9 mouse cellular contexts compared by ENCODE assay signal in genomic region chr2:152636246-152637005, GRCm38 (mm10). TPM values are rescaled to one million over a fixed set of nuclear protein-coding genes. Genes with fewer than 3 reads are reported as not detected.
DNase-seq lines count a peak whose midpoint lies in the region; ATAC-seq and TF ChIP-seq lines count a peak whose summit lies in the region.
"Had no signal": no experiment of that assay in that cellular context is flagged by ENCODE, and none has a peak within 500 bp of the region (broad histone marks: within the 10 kb centered on the region; RNA-seq: fewer than 3 reads in every experiment).

No protein-coding gene starts in this region.

- no peaks in the 10 kb centered on the region for H3K36me3 ChIP-seq in embryonic facial prominence, embryonic 15.5 days
- no peaks in the 10 kb centered on the region for H3K36me3 ChIP-seq in myocyte (ENCODE audit: control insufficient read depth, insufficient read depth)
- no peaks in the 10 kb centered on the region for H3K36me3 ChIP-seq in forebrain, embryonic 12.5 days (replicated peaks)

- H3K9ac ChIP-seq in embryonic facial prominence, embryonic 15.5 days, result no peak overlapping the region
- H3K9ac ChIP-seq in forebrain, embryonic 12.5 days, result no peak overlapping the region
- H3K9ac ChIP-seq: liver, embryonic 14.5 days had no signal

- no peaks in the 10 kb centered on the region for H3K79me2 ChIP-seq in myocyte (ENCODE audit: control insufficient read depth, insufficient read depth)

- peak; percentile 86 to 90 for DNase-seq in heart, adult 9 months (ENCODE audit: low spot score in 2 of 2)
- peak; percentile 93 for DNase-seq in kidney, postnatal 10 days
- no peak for DNase-seq in cerebellum, postnatal 36 days

- no peaks in the 10 kb centered on the region for H3K27me3 ChIP-seq in embryonic facial prominence, embryonic 15.5 days
- H3K27me3 ChIP-seq in myocyte (ENCODE audit: control insufficient read depth, insufficient read depth, insufficient read length), result no peaks in the 10 kb centered on the region
- peaks cover 11% of the 10 kb centered on the region for H3K27me3 ChIP-seq in forebrain, embryonic 12.5 days

- peak; percentile 44; the same call in 1 of the 2 replicates for ATAC-seq in embryonic facial prominence, embryonic 15.5 days (ENCODE audit: insufficient number of reproducible peaks, low FRiP score, low TSS enrichment, low read depth)
- ATAC-seq in megakaryocyte-erythroid progenitor cell, adult 5-6 weeks (replicated peaks; ENCODE audit: low FRiP score, low TSS enrichment, poor library complexity, severe bottlenecking), result no peak
- no peak for ATAC-seq in forebrain, embryonic 12.5 days (ENCODE audit: low FRiP score)

- no peak overlapping the region for H3ac ChIP-seq in myocyte (ENCODE audit: control insufficient read depth, insufficient read length)

- WGBS in embryonic facial prominence, embryonic 15.5 days, result 63% methylated on average over 23 of the region's 23 CpGs
- 81% methylated on average over 23 of the region's 23 CpGs for WGBS in forebrain, embryonic 12.5 days

- no peak overlapping the region for H3K4me2 ChIP-seq in embryonic facial prominence, embryonic 15.5 days (replicated peaks)
- peak overlapping the region; percentile 85 for H3K4me2 ChIP-seq in myocyte (ENCODE audit: low read depth)
- no peak overlapping the region for H3K4me2 ChIP-seq in forebrain, embryonic 12.5 days

- no peak overlapping the region for H3K4me3 ChIP-seq in embryonic facial prominence, embryonic 15.5 days (replicated peaks)
- peak overlapping the region; percentile 19 for H3K4me3 ChIP-seq in myocyte
- H3K4me3 ChIP-seq in forebrain, embryonic 12.5 days (replicated peaks), result no peak overlapping the region

- 0 out of 2 replicates have a peak, but pooled peaks cover 14% of the 10 kb centered on the region for H3K4me1 ChIP-seq in embryonic facial prominence, embryonic 15.5 days
- peaks cover 19% of the 10 kb centered on the region for H3K4me1 ChIP-seq in forebrain, embryonic 12.5 days

- no peaks in the 10 kb centered on the region for H3K9me3 ChIP-seq in embryonic facial prominence, embryonic 15.5 days (replicated peaks)
- H3K9me3 ChIP-seq in forebrain, embryonic 12.5 days, result no peaks in the 10 kb centered on the region

- peak overlapping the region; percentile 74 for H3K27ac ChIP-seq in embryonic facial prominence, embryonic 15.5 days (replicated peaks)
- no peak overlapping the region for H3K27ac ChIP-seq in forebrain, embryonic 12.5 days
- H3K27ac ChIP-seq: liver, embryonic 14.5 days had no signal

- peak; percentile 38 for TF ChIP-seq POLR2A in myocyte (IDR thresholded peaks at IDR 0.05; ENCODE audit: insufficient read length, low read depth)

TF ChIP-seq in myocyte, 11 proteins besides CTCF, POLR2A, EP300 and RAD21:
- TF ChIP-seq SRF (IDR thresholded peaks at IDR 0.05; ENCODE audit: control insufficient read depth, insufficient read length, low read depth), result no peak
- no peak for TF ChIP-seq POLR2AphosphoS2 (IDR thresholded peaks at IDR 0.05; ENCODE audit: insufficient read length, low read depth)
- TF ChIP-seq TCF12 (IDR thresholded peaks at IDR 0.05; ENCODE audit: insufficient read depth, poor library complexity, severe bottlenecking), result peak; percentile 51
- no peak for TF ChIP-seq TCF3 (IDR thresholded peaks at IDR 0.05; ENCODE audit: insufficient read length, low read depth)
- peak; percentile 12 to 85 (median 12) for TF ChIP-seq MYOG (IDR thresholded peaks at IDR 0.05; ENCODE audit: control insufficient read depth in 1 of 3, insufficient read depth in 1 of 3, insufficient read length in 2 of 3, low read depth in 2 of 3)
- peak in 2 of 3 experiments; percentile 52 to 72 for TF ChIP-seq MYOD1 (IDR thresholded peaks at IDR 0.05; ENCODE audit: control insufficient read depth in 1 of 3, insufficient read length in 2 of 3, low read depth in 2 of 3)
- no peak for TF ChIP-seq CEBPB (IDR thresholded peaks at IDR 0.05; ENCODE audit: insufficient read depth, poor library complexity, severe bottlenecking)
- TF ChIP-seq E2F4 (IDR thresholded peaks at IDR 0.05; ENCODE audit: insufficient read depth), result no peak
- no peak for TF ChIP-seq USF1 (IDR thresholded peaks at IDR 0.05; ENCODE audit: low read depth)
- TF ChIP-seq REST (IDR thresholded peaks at IDR 0.05; ENCODE audit: insufficient read depth, insufficient read length), result no peak
- no peak for TF ChIP-seq MAX (IDR thresholded peaks at IDR 0.05; ENCODE audit: low read depth)

RNA-seq across cellular contexts. Expression of gene Rem1, which starts 9.7 kb away (rescaled TPM):
- 5.0 and 5.3 TPM in 2 replicates for polyA plus RNA-seq in embryonic facial prominence, embryonic 15.5 days (2015; fragmentation: Nextera tagmentation; extraction: Ambion mirVana)
- 28.3 TPM for polyA plus RNA-seq in myocyte (2012; fragmentation: generic; extraction: Trizol)
- 4.9 TPM in 1 of 2 replicates, not detected in the other for total RNA-seq in megakaryocyte-erythroid progenitor cell, adult 5-6 weeks (2014; fragmentation: Nextera tagmentation)
- total RNA-seq in megakaryocyte-erythroid progenitor cell, adult 5-6 weeks (2017), result not detected in 2 replicates
- 0.26 and 0.38 TPM in 2 replicates for polyA plus RNA-seq in forebrain, embryonic 12.5 days (2016; fragmentation: Nextera tagmentation; extraction: Ambion mirVana)

RNA-seq across cellular contexts. Expression of gene Defb25, which starts 13.6 kb away (rescaled TPM):
- polyA plus RNA-seq in embryonic facial prominence, embryonic 15.5 days (2015; fragmentation: Nextera tagmentation; extraction: Ambion mirVana), result 1.5 and 3.4 TPM in 2 replicates
- 8.8 TPM for polyA plus RNA-seq in myocyte (2012; fragmentation: generic; extraction: Trizol)
- not detected in 2 replicates for total RNA-seq in megakaryocyte-erythroid progenitor cell, adult 5-6 weeks (2014; fragmentation: Nextera tagmentation)
- total RNA-seq in megakaryocyte-erythroid progenitor cell, adult 5-6 weeks (2017), result not detected in 2 replicates
- not detected in 2 replicates for polyA plus RNA-seq in forebrain, embryonic 12.5 days (2016; fragmentation: Nextera tagmentation; extraction: Ambion mirVana)
- polyA plus RNA-seq: liver, embryonic 14.5 days had no signal

RNA-seq across cellular contexts. Expression of gene Defb36, which starts 32.3 kb away (rescaled TPM):
- polyA plus RNA-seq in embryonic facial prominence, embryonic 15.5 days (2015; fragmentation: Nextera tagmentation; extraction: Ambion mirVana), result not detected in 2 replicates
- polyA plus RNA-seq in myocyte (2012; fragmentation: generic; extraction: Trizol), result not detected
- not detected in 2 replicates for total RNA-seq in megakaryocyte-erythroid progenitor cell, adult 5-6 weeks (2014; fragmentation: Nextera tagmentation)
- total RNA-seq in megakaryocyte-erythroid progenitor cell, adult 5-6 weeks (2017), result not detected in 2 replicates
- not detected in 2 replicates for polyA plus RNA-seq in forebrain, embryonic 12.5 days (2016; fragmentation: Nextera tagmentation; extraction: Ambion mirVana)
- total RNA-seq: adrenal gland, adult 18-20 months had no signal
- polyA plus RNA-seq: liver, embryonic 14.5 days had no signal

RNA-seq across cellular contexts. Expression of gene H13, which starts 32.8 kb away (rescaled TPM):
- 130 and 137 TPM in 2 replicates for polyA plus RNA-seq in embryonic facial prominence, embryonic 15.5 days (2015; fragmentation: Nextera tagmentation; extraction: Ambion mirVana)
- 190 TPM for polyA plus RNA-seq in myocyte (2012; fragmentation: generic; extraction: Trizol)
- total RNA-seq in megakaryocyte-erythroid progenitor cell, adult 5-6 weeks (2014; fragmentation: Nextera tagmentation), result 66.9 and 68.1 TPM in 2 replicates
- total RNA-seq in megakaryocyte-erythroid progenitor cell, adult 5-6 weeks (2017), result 56.1 and 69.1 TPM in 2 replicates
- polyA plus RNA-seq in forebrain, embryonic 12.5 days (2016; fragmentation: Nextera tagmentation; extraction: Ambion mirVana), result 128 and 131 TPM in 2 replicates

RNA-seq across cellular contexts. Expression of gene Defb45, which starts 37.2 kb away (rescaled TPM):
- not detected in 2 replicates for polyA plus RNA-seq in embryonic facial prominence, embryonic 15.5 days (2015; fragmentation: Nextera tagmentation; extraction: Ambion mirVana)
- 0.30 TPM for polyA plus RNA-seq in myocyte (2012; fragmentation: generic; extraction: Trizol)
- not detected in 2 replicates for total RNA-seq in megakaryocyte-erythroid progenitor cell, adult 5-6 weeks (2014; fragmentation: Nextera tagmentation)
- not detected in 2 replicates for total RNA-seq in megakaryocyte-erythroid progenitor cell, adult 5-6 weeks (2017)
- polyA plus RNA-seq in forebrain, embryonic 12.5 days (2016; fragmentation: Nextera tagmentation; extraction: Ambion mirVana), result not detected in 2 replicates
- total RNA-seq: adrenal gland, adult 18-20 months had no signal
- polyA plus RNA-seq: liver, embryonic 14.5 days had no signal

Comparison
In these comparisons a context has a peak if more than half of its experiments do, and no peak if none do; other contexts are left out.
1. DNase-seq: peak in heart, adult 9 months (2 of 2) and kidney, postnatal 10 days (single experiment); none in cerebellum, postnatal 36 days (0 of 2).